Mouse (Mus musculus) heart, embryonic 15.5 days (tissue): ENCODE data around the gene Bmp6. TPM values are rescaled to one million over a fixed set of nuclear protein-coding genes. Genes with fewer than 3 reads are reported as not detected.

Source experiments
- ATAC-seq: fragments of 200-750 bp; cut with Nextera tagmentation; replicated peaks from 2 replicates; pipeline ENCODE4 v1.8.0; 2017; ENCODE audit warnings: low read depth, moderate TSS enrichment; ENCODE audit not compliant: insufficient number of reproducible peaks, insufficient read depth, low FRiP score
- H3K27ac ChIP-seq: fragments of 300-500 bp; sonication (generic); 2 replicates; pipeline ENCODE4 v1.5.1; 2015; ENCODE audit warnings: mild to moderate bottlenecking, inconsistent platforms
- H3K27me3 ChIP-seq: fragments of 300-500 bp; sonication (generic); 2 replicates; pipeline ENCODE4 v1.6.1; 2015; ENCODE audit warnings: inconsistent platforms
- H3K36me3 ChIP-seq: fragments of 300-500 bp; sonication (generic); 2 replicates; pipeline ENCODE4 v1.6.1; 2015; ENCODE audit warnings: mild to moderate bottlenecking, inconsistent platforms
- H3K4me1 ChIP-seq: fragments of 300-500 bp; sonication (generic); replicated peaks from 2 replicates; pipeline ENCODE4 v1.6.1; 2015; ENCODE audit warnings: inconsistent platforms
- H3K4me2 ChIP-seq: fragments of 300-500 bp; sonication (generic); 2 replicates; pipeline ENCODE4 v1.6.1; 2015; ENCODE audit warnings: inconsistent platforms, mild to moderate bottlenecking, moderate library complexity
- H3K4me3 ChIP-seq: fragments of 300-500 bp; sonication (generic); 2 replicates; pipeline ENCODE4 v1.5.1; 2015; ENCODE audit warnings: mild to moderate bottlenecking, inconsistent platforms
- H3K9ac ChIP-seq: fragments of 300-500 bp; sonication (generic); 2 replicates; pipeline ENCODE4 v1.6.1; 2015; ENCODE audit warnings: mild to moderate bottlenecking, inconsistent platforms
- H3K9me3 ChIP-seq: fragments of 300-500 bp; sonication (generic); replicated peaks from 2 replicates; pipeline ENCODE4 v1.6.1; 2016; ENCODE audit warnings: inconsistent platforms
- WGBS: fragments of 180-500 bp; shearing (Covaris S2); methylation state at CpG from one replicate; pipeline ENCODE4 v1.1.7; 2015; ENCODE audit warnings: mixed read lengths; 5-methylcytosine and 5-hydroxymethylcytosine counted together
- polyA plus RNA-seq: library from polyadenylated mRNA; unstranded; fragments of >200 nt; fragmentation: Nextera tagmentation; extraction: Ambion mirVana; gene quantifications from 2 replicates; pipeline ENCODE4 v1.2.1, GENCODE M21; 2015

Gene Bmp6
- polyA plus RNA-seq, 1 experiment from 2014 or later: 2.7 TPM

DNA sequence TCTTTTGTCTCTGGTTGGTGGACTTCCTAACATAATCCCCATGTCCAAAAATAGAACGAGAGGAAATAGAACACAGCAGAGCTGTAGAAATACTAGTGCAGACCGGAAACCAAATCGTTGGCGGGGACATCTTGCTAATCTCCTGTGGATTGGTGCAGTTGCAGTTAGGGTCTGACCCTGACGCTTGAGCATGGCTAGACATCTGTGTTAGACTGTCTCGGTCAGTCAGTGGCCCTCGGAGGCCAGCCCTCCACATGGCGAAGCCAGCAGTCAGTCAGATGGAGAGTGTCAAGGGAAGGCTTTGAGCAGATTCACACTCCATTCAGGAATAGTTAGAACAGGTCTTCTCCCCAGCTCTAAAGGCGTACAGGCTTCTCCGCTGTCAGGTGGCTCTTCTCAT, 95.3 kb downstream of the Bmp6 start:
- H3K4me2 ChIP-seq: no peak overlapping the region
- no peaks in the 10 kb centered on the region for H3K36me3 ChIP-seq
- no peak overlapping the region for H3K4me3 ChIP-seq
- 68% methylated on average over 10 of the region's 10 CpGs for WGBS
- H3K9ac ChIP-seq: no peak overlapping the region
- H3K4me1 ChIP-seq: no peaks in the 10 kb centered on the region
- no peaks in the 10 kb centered on the region for H3K27me3 ChIP-seq
- ATAC-seq: no peak
- no peaks in the 10 kb centered on the region; the same call in 1 of the 2 replicates for H3K9me3 ChIP-seq
- no peak overlapping the region for H3K27ac ChIP-seq

- ATAC-seq: no peak
- no peaks in the 10 kb centered on the region for H3K27me3 ChIP-seq
- 86% methylated on average over 6 of the region's 6 CpGs for WGBS
Measured at GRCm38 (mm10) chr13:38448516-38449015, 103.7 kb downstream of the Bmp6 start.

GRCm38 (mm10) chr13:38450051-38450971, 105.4 kb downstream of the Bmp6 start:
- Histone ChIP-seq H3K4me2 (peak overlapping the region; percentile 40), H3K4me3 (no peak overlapping the region)

More at GRCm38 (mm10) chr13:38448516-38449015, 103.7 kb downstream of the Bmp6 start:
- Histone ChIP-seq H3K36me3 (no peaks in the 10 kb centered on the region), H3K9me3 (no peaks in the 10 kb centered on the region), H3K9ac (no peak overlapping the region), H3K4me1 (peaks cover 8% of the 10 kb centered on the region), H3K4me3 (no peak overlapping the region), H3K4me2 (no peak overlapping the region), H3K27ac (no peak overlapping the region)

DNA sequence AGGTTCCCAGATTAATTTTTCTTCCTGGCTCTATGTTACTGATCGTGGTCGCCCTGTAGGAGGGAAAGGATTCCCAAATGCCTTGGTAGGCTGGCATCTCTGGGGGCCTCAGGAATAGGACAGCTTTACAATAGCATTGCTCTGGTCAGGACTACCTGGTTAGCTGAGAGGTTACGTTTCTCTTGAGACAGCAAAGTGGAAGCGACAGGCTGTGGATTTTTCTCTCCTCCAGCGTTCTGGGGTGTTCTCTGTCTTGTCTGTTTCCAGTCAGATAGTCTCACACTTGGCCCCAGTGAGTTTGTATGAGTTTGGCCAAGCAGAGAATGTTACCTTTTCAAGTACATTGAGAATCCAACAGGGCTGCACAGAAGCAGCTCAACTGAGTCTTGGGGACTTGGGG, 106.5 kb downstream of the Bmp6 start:
- Histone ChIP-seq H3K27me3 (no peaks in the 10 kb centered on the region), H3K27ac (0 out of 2 replicates have a peak overlapping the region, but pooled peaks have one; percentile 67), H3K36me3 (no peaks in the 10 kb centered on the region), H3K4me1 (peaks cover 8% of the 10 kb centered on the region), H3K4me3 (no peak overlapping the region), H3K4me2 (no peak overlapping the region), H3K9me3 (no peaks in the 10 kb centered on the region), H3K9ac (no peak overlapping the region)
- WGBS: 77% methylated on average over 5 of the region's 5 CpGs
- no peak for ATAC-seq

More at GRCm38 (mm10) chr13:38450051-38450971, 105.4 kb downstream of the Bmp6 start:
- Histone ChIP-seq H3K27ac (peak overlapping the region; percentile 67), H3K27me3 (no peaks in the 10 kb centered on the region), H3K9me3 (no peaks in the 10 kb centered on the region), H3K4me1 (peaks cover 8% of the 10 kb centered on the region), H3K36me3 (no peaks in the 10 kb centered on the region), H3K9ac (no peak overlapping the region)
- 44% methylated on average over 20 of the region's 20 CpGs for WGBS
- ATAC-seq: peak; percentile 83

DNA sequence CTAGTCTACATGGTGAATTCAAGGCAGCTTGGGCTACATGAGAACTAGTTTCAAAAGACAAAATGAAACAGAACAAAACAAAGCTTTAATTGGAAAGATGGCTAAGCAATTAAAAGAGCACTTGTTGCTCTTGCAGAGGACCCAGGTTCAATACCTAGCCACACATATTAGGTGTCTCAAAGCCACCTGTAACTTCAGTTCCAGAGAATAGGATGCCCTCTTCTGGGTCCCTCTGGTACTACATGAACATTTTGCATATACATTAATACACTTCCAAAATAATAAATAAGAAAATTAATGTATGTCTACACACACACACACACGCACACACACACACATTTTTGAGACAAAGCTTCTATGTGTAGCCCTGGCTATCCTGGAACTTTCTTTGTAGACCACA, 118.5 kb downstream of the Bmp6 start:
- ATAC-seq: no peak
- Histone ChIP-seq H3K9ac (no peak overlapping the region), H3K4me1 (no peaks in the 10 kb centered on the region), H3K4me3 (no peak overlapping the region), H3K36me3 (no peaks in the 10 kb centered on the region), H3K27me3 (no peaks in the 10 kb centered on the region), H3K27ac (no peak overlapping the region), H3K4me2 (no peak overlapping the region), H3K9me3 (no peaks in the 10 kb centered on the region)
- WGBS: 83% methylated on average over 1 of the region's 1 CpGs

- no peaks in the 10 kb centered on the region for H3K9me3 ChIP-seq
- H3K27me3 ChIP-seq: no peaks in the 10 kb centered on the region
- no peak overlapping the region for H3K4me3 ChIP-seq
- 63% methylated on average over 5 of the region's 5 CpGs for WGBS
- H3K27ac ChIP-seq: no peak overlapping the region
- no peaks in the 10 kb centered on the region for H3K4me1 ChIP-seq
- H3K36me3 ChIP-seq: no peaks in the 10 kb centered on the region
- no peak overlapping the region for H3K9ac ChIP-seq
- H3K4me2 ChIP-seq: no peak overlapping the region
- ATAC-seq: no peak
Measured at GRCm38 (mm10) chr13:38470882-38471281, 126.0 kb downstream of the Bmp6 start.

DNA sequence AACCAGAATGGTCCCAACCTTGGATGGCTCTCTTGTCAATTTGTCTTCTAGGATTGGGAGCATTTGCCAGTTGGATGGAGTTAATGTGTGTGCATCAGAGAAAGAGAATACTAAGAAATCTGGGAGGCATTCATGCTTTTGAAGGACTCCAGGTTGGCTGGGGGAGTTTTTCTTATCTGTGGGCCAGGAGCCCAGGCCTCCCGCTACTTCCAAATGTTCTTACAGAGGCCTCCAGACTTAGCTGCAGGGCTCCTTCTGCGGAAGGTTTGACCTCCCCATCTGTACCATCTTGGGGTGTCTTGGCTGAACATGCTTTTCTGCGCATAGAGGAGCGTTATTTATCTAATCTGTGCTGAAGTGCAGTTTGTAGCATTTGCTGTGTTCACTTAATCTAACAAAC, 127.7 kb downstream of the Bmp6 start:
- no peaks in the 10 kb centered on the region for H3K27me3 ChIP-seq
- H3K9me3 ChIP-seq: no peaks in the 10 kb centered on the region
- H3K4me1 ChIP-seq: no peaks in the 10 kb centered on the region
- no peak overlapping the region for H3K9ac ChIP-seq
- H3K27ac ChIP-seq: no peak overlapping the region
- H3K4me2 ChIP-seq: no peak overlapping the region
- H3K36me3 ChIP-seq: no peaks in the 10 kb centered on the region
- H3K4me3 ChIP-seq: no peak overlapping the region
- 67% methylated on average over 4 of the region's 4 CpGs for WGBS
- no peak for ATAC-seq

DNA sequence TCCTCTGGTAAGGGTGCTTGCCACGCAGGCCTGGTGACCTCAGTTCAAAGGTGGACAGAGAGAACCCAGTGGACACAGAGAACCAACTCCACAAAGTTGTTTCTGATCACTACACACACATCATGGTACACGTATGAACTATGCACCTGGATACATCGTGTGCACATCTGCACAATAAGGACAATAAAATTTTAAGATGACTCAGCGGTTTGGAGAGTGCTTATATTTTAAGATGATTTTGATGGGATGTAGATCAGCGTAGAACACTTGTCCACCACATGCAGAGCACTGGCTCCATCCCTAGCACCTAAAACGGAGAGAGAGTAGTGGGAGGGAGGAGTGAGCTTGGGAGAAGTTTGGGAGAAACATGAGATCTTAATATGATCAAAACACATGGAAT, 128.6 kb downstream of the Bmp6 start:
- H3K9ac ChIP-seq: no peak overlapping the region
- H3K36me3 ChIP-seq: no peaks in the 10 kb centered on the region
- no peak overlapping the region for H3K27ac ChIP-seq
- H3K27me3 ChIP-seq: no peaks in the 10 kb centered on the region
- H3K4me2 ChIP-seq: no peak overlapping the region
- no peaks in the 10 kb centered on the region for H3K4me1 ChIP-seq
- no peak overlapping the region for H3K4me3 ChIP-seq
- 87% methylated on average over 6 of the region's 6 CpGs for WGBS
- ATAC-seq: no peak
- no peaks in the 10 kb centered on the region for H3K9me3 ChIP-seq

DNA sequence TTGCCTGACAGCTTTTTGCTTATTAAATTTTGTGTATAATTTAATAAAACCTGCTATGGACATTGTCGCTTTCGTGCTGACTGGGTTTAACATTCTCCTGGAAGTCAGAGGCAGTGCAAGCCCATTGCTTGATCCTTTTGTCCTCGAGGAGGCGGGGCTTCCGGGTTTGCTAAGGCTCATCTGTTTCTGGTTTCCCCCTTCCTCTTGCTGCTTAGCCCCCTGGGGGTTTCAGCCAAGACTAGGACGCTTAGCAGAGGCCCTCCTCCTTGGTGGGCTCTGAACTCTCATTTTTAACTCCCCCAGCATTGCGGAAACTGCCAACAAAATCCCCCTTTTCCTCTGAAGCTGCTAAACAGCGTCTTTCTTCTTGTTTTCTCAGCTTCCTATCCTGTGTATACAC, 132.0 kb downstream of the Bmp6 start:
- Histone ChIP-seq H3K4me3 (no peak overlapping the region), H3K27ac (no peak overlapping the region), H3K9ac (no peak overlapping the region), H3K27me3 (no peaks in the 10 kb centered on the region), H3K36me3 (no peaks in the 10 kb centered on the region), H3K4me1 (peaks cover 6% of the 10 kb centered on the region), H3K4me2 (no peak overlapping the region), H3K9me3 (no peaks in the 10 kb centered on the region)
- no peak for ATAC-seq
- WGBS: 44% methylated on average over 8 of the region's 8 CpGs

GRCm38 (mm10) chr13:38481021-38481420, 136.1 kb downstream of the Bmp6 start:
- H3K36me3 ChIP-seq: no peaks in the 10 kb centered on the region
- no peak overlapping the region for H3K4me3 ChIP-seq
- peaks cover 6% of the 10 kb centered on the region for H3K4me1 ChIP-seq
- H3K9me3 ChIP-seq: no peaks in the 10 kb centered on the region
- WGBS: 45% methylated on average over 7 of the region's 7 CpGs
- H3K9ac ChIP-seq: no peak overlapping the region
- no peak overlapping the region for H3K27ac ChIP-seq
- H3K27me3 ChIP-seq: no peaks in the 10 kb centered on the region
- no peak for ATAC-seq
- H3K4me2 ChIP-seq: no peak overlapping the region

GRCm38 (mm10) chr13:38484701-38485100, 139.8 kb downstream of the Bmp6 start:
- Histone ChIP-seq H3K27ac (no peak overlapping the region), H3K36me3 (no peaks in the 10 kb centered on the region), H3K4me1 (peaks cover 6% of the 10 kb centered on the region), H3K4me2 (no peak overlapping the region), H3K9me3 (no peaks in the 10 kb centered on the region), H3K27me3 (no peaks in the 10 kb centered on the region), H3K4me3 (no peak overlapping the region), H3K9ac (no peak overlapping the region)
- ATAC-seq: no peak
- WGBS: 74% methylated on average over 5 of the region's 5 CpGs

GRCm38 (mm10) chr13:38486767-38487166, 141.9 kb downstream of the Bmp6 start:
- no peak overlapping the region for H3K9ac ChIP-seq
- no peaks in the 10 kb centered on the region for H3K27me3 ChIP-seq
- H3K9me3 ChIP-seq: no peaks in the 10 kb centered on the region
- H3K4me2 ChIP-seq: no peak overlapping the region
- no peak overlapping the region for H3K4me3 ChIP-seq
- H3K4me1 ChIP-seq: no peaks in the 10 kb centered on the region; the same call in 1 of the 2 replicates
- WGBS: 77% methylated on average over 6 of the region's 6 CpGs
- no peaks in the 10 kb centered on the region for H3K36me3 ChIP-seq
- no peak for ATAC-seq
- H3K27ac ChIP-seq: no peak overlapping the region
